Mouse (Mus musculus): ENCODE results near the gene Serinc2. TPM values are rescaled to one million over a fixed set of nuclear protein-coding genes. Genes with fewer than 3 reads are reported as not detected.

Serinc2 gene
- polyA plus RNA-seq, 1 experiment, result 9.0 TPM

- no peak overlapping the region for H3K4me3 ChIP-seq (ENCODE audit: insufficient read depth, low read length)
- H3K27ac ChIP-seq (ENCODE audit: insufficient read depth, low read length), result no peak overlapping the region
- no peaks in the 10 kb centered on the region for H3K4me1 ChIP-seq (ENCODE audit: control insufficient read depth, insufficient read depth, low read length)
- TF ChIP-seq POLR2A (IDR thresholded peaks at IDR 0.05; ENCODE audit: extremely low read depth, insufficient read depth, low read length) (no peak), CTCF (IDR thresholded peaks at IDR 0.05; ENCODE audit: extremely low read depth, insufficient read depth, low read length) (no peak)
These were observed 65.1 kb downstream of the Serinc2 start for GRCm38 (mm10) chr4:130213857-130214256.

GRCm38 (mm10) chr4:130213197-130213596 lies 65.8 kb downstream of the Serinc2 start:
- Histone ChIP-seq H3K4me1 (ENCODE audit: control insufficient read depth, insufficient read depth, low read length) (no peaks in the 10 kb centered on the region), H3K27ac (ENCODE audit: insufficient read depth, low read length) (no peak overlapping the region), H3K4me3 (ENCODE audit: insufficient read depth, low read length) (no peak overlapping the region)
- TF ChIP-seq POLR2A (IDR thresholded peaks at IDR 0.05; ENCODE audit: extremely low read depth, insufficient read depth, low read length) (no peak), CTCF (IDR thresholded peaks at IDR 0.05; ENCODE audit: extremely low read depth, insufficient read depth, low read length) (no peak)

GRCm38 (mm10) chr4:130212421-130212820 lies 66.6 kb downstream of the Serinc2 start:
- TF ChIP-seq POLR2A (IDR thresholded peaks at IDR 0.05; ENCODE audit: extremely low read depth, insufficient read depth, low read length) (no peak), CTCF (IDR thresholded peaks at IDR 0.05; ENCODE audit: extremely low read depth, insufficient read depth, low read length) (no peak)
- Histone ChIP-seq H3K4me3 (ENCODE audit: insufficient read depth, low read length) (no peak overlapping the region), H3K4me1 (ENCODE audit: control insufficient read depth, insufficient read depth, low read length) (no peaks in the 10 kb centered on the region), H3K27ac (ENCODE audit: insufficient read depth, low read length) (no peak overlapping the region)

- H3K27ac ChIP-seq (ENCODE audit: insufficient read depth, low read length), result no peak overlapping the region
- no peak for TF ChIP-seq POLR2A (IDR thresholded peaks at IDR 0.05; ENCODE audit: extremely low read depth, insufficient read depth, low read length)
- TF ChIP-seq CTCF (IDR thresholded peaks at IDR 0.05; ENCODE audit: extremely low read depth, insufficient read depth, low read length), result no peak
- H3K4me3 ChIP-seq (ENCODE audit: insufficient read depth, low read length), result no peak overlapping the region
- no peaks in the 10 kb centered on the region for H3K4me1 ChIP-seq (ENCODE audit: control insufficient read depth, insufficient read depth, low read length)
These were observed 67.1 kb downstream of the Serinc2 start for GRCm38 (mm10) chr4:130211870-130212269.

Other genes starting within 250 kb of the Serinc2 start
- gene Col16a1, start 231.4 kb downstream of the Serinc2 start, polyA plus RNA-seq (2012; rRNA removed), result 35.6 and 41.0 TPM in 2 replicates
- gene Pef1, start 176.6 kb downstream of the Serinc2 start, polyA plus RNA-seq (2012; rRNA removed), result 89.9 and 91.8 TPM in 2 replicates
- 3.9 and 4.5 TPM in 2 replicates for gene Hcrtr1, start 139.8 kb downstream of the Serinc2 start, polyA plus RNA-seq (2012; rRNA removed)
- gene Tinagl1, start 104.1 kb downstream of the Serinc2 start, polyA plus RNA-seq (2012; rRNA removed), result 14.1 and 14.5 TPM in 2 replicates
- gene Gm853, start 56.8 kb downstream of the Serinc2 start, polyA plus RNA-seq (2012; rRNA removed), result not detected in 2 replicates
- 308 and 316 TPM in 2 replicates for gene Fabp3, start 29.4 kb upstream of the Serinc2 start, polyA plus RNA-seq (2012; rRNA removed)
- 0.90 and 2.4 TPM in 2 replicates for gene Gm10570, start 29.5 kb upstream of the Serinc2 start, polyA plus RNA-seq (2012; rRNA removed)
- gene Zcchc17, start 80.7 kb upstream of the Serinc2 start, polyA plus RNA-seq (2012; rRNA removed), result 77.8 and 84.7 TPM in 2 replicates
- gene Snrnp40, start 80.9 kb upstream of the Serinc2 start, polyA plus RNA-seq (2012; rRNA removed), result 30.1 and 32.6 TPM in 2 replicates